ENCODE assay signal across 8 mouse cellular contexts in the genomic region with DNA sequence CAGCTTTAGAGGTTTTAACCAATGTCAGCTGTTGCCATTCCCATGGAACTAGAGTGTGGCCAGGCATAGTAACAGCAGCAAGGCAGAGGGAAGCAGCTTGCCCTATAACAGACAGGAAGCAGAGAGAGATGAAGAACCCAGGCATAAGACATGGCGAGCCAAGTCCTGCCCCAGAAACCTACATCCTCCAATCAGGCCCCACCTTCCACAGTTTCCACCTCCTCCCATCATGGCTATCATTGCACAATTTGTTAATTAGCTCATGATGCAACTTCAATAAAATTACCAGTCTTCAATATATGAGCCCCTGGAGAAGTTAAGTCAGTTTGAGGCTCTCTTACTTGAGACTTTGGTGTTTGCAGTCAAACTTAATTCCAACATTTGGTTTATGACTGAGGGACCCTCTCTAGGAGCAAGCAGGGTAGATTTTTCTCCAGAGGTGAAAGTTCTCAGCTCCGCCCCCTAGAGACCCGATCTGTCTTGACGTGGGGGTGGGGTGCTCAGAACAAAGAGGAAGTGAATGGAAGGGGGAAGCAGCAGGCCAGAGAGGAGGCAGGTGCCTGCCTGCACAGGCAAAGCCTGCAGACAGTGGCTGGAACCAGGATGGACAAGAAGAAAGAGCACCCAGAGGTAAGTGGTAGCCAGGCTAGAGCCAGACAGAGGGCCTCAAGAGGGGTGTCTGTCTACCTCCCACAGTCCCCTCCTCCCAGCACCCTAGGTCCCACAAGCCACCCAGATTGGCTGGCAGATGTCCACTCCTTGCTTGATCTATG. TPM values are rescaled to one million over a fixed set of nuclear protein-coding genes. Genes with fewer than 3 reads are reported as not detected.
DNase-seq lines count a peak whose midpoint lies in the region; ATAC-seq lines count a peak whose summit lies in the region.
"Had no signal": no experiment of that assay in that cellular context is flagged by ENCODE, and none has a peak within 500 bp of the region (broad histone marks: within the 10 kb centered on the region; RNA-seq: fewer than 3 reads in every experiment).

Gene Pld4 (plus strand): TSS at position 502 of the 773 bp plus-strand sequence.

- no peaks in the 10 kb centered on the region for H3K4me1 ChIP-seq in liver, embryonic 11.5 days (replicated peaks; ENCODE audit: control insufficient read depth, insufficient read depth, low read length)
- H3K4me1 ChIP-seq in limb, embryonic 10.5 days: peaks cover 5% of the 10 kb centered on the region; the same call in 1 of the 2 replicates
- H3K4me1 ChIP-seq: embryonic facial prominence, embryonic 13.5 days had no signal

- H3K27ac ChIP-seq in liver, embryonic 11.5 days (ENCODE audit: low read depth, low read length): no peak within 1 kb of the TSS
- H3K27ac ChIP-seq in limb, embryonic 10.5 days: peak within 1 kb of the TSS; percentile 3; the same call in 1 of the 2 replicates
- H3K27ac ChIP-seq: embryonic facial prominence, embryonic 13.5 days had no signal

- H3K9me3 ChIP-seq in liver, embryonic 11.5 days (ENCODE audit: control insufficient read depth, low read length): no peaks in the 10 kb centered on the region
- no peaks in the 10 kb centered on the region for H3K9me3 ChIP-seq in limb, embryonic 10.5 days (replicated peaks)
- H3K9me3 ChIP-seq: embryonic facial prominence, embryonic 13.5 days had no signal

- no peak for ATAC-seq in liver, embryonic 11.5 days (replicated peaks; ENCODE audit: low FRiP score)

- no peaks in the 10 kb centered on the region for H3K36me3 ChIP-seq in liver, embryonic 11.5 days (ENCODE audit: control insufficient read depth, insufficient read depth, low read length)
- no peaks in the 10 kb centered on the region for H3K36me3 ChIP-seq in limb, embryonic 10.5 days
- H3K36me3 ChIP-seq: embryonic facial prominence, embryonic 13.5 days had no signal

- no peak within 1 kb of the TSS for H3K4me2 ChIP-seq in liver, embryonic 11.5 days
- H3K4me2 ChIP-seq: embryonic facial prominence, embryonic 13.5 days had no signal

- WGBS in liver, embryonic 11.5 days: 35% methylated on average over 4 of the region's 4 CpGs
- WGBS in limb, embryonic 10.5 days: 44% methylated on average over 4 of the region's 4 CpGs

- H3K27me3 ChIP-seq in liver, embryonic 11.5 days (replicated peaks; ENCODE audit: control insufficient read depth, insufficient read depth, low read length): no peaks in the 10 kb centered on the region
- no peaks in the 10 kb centered on the region for H3K27me3 ChIP-seq in limb, embryonic 10.5 days (ENCODE audit: low read depth, poor library complexity, severe bottlenecking)
- H3K27me3 ChIP-seq: embryonic facial prominence, embryonic 13.5 days had no signal

- H3K4me3 ChIP-seq in liver, embryonic 11.5 days (ENCODE audit: low read depth, low read length): no peak within 1 kb of the TSS
- H3K4me3 ChIP-seq in limb, embryonic 10.5 days: no peak within 1 kb of the TSS
- H3K4me3 ChIP-seq: embryonic facial prominence, embryonic 13.5 days had no signal

- peak; percentile 29 for DNase-seq in liver
- no peak for DNase-seq in liver, embryonic 11.5 days (ENCODE audit: low spot score)
- DNase-seq in c-Kit-positive CD71-negative TER-119-negative erythroid progenitor cells, embryonic 14.5 days (ENCODE audit: low read depth): peak; percentile 46
- no peak for DNase-seq in limb, embryonic 10.5 days (ENCODE audit: low spot score)
- DNase-seq in spleen, postnatal 4 days (ENCODE audit: low spot score in 2 of 2): peak; percentile 64 to 80
- DNase-seq in cerebellum, postnatal 14 days: no peak
- no peak for DNase-seq in kidney, postnatal 4 days

- no peak within 1 kb of the TSS for H3K9ac ChIP-seq in liver, embryonic 11.5 days (ENCODE audit: low read depth, low read length)
- H3K9ac ChIP-seq: embryonic facial prominence, embryonic 13.5 days had no signal

RNA-seq across cellular contexts. Expression of gene Pld4, which starts in this region (rescaled TPM):
- polyA plus RNA-seq in liver, embryonic 11.5 days (2014; fragmentation: Nextera tagmentation; extraction: Ambion mirVana): 6.3 and 7.4 TPM in 2 replicates
- 2.1 and 3.5 TPM in 2 replicates for polyA plus RNA-seq in limb, embryonic 10.5 days (2016; fragmentation: Nextera tagmentation; extraction: Ambion mirVana)

Comparison
In these comparisons a context has a peak if more than half of its experiments do, and no peak if none do; other contexts are left out.
1. DNase-seq: peak in liver (single experiment), c-Kit-positive CD71-negative TER-119-negative erythroid progenitor cells, embryonic 14.5 days (single experiment) and spleen, postnatal 4 days (2 of 2); none in liver, embryonic 11.5 days (single experiment), limb, embryonic 10.5 days (single experiment), cerebellum, postnatal 14 days (0 of 2) and kidney, postnatal 4 days (0 of 2).